Mouse (Mus musculus): ENCODE data around the gene Srcin1.

DNA sequence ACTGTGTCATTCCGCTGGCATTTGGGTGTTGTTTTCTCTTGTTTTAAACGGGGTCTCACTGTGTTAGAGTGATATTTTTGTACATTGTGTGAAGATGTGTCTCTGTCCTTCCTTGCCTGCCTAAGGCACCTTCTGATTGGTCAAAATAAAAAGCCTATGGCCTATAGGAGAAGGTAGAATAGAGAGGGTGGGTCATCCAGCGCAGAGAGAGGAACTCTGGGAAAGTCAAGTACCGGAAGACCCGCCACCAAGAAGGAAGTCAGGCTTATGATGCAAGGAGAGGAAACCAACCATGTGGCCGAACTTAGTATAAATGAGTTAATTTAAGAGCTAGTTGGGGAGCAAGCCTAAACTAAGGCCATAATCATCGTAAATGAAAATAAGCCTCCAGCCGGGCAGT is 23.1 kb upstream of the Srcin1 start:
- no peak for TF ChIP-seq CTCF (IDR thresholded peaks at IDR 0.05; ENCODE audit: low read depth)
- TF ChIP-seq EP300 (IDR thresholded peaks at IDR 0.05; ENCODE audit: low read depth): no peak

All from heart, postnatal 0 days (tissue).